Mouse (Mus musculus) limb, embryonic 12.5 days (tissue): ENCODE measurements at regions not wholly inside any gene's neighbourhood (a gene's known extent, or its start where the extent isn't known, plus 50 kb on each side); places are given as distances from the start of the nearest gene placed in this dataset.
"Not testable (repeated sequence)": the region's sequence is repeated elsewhere in the genome, so short reads cannot be mapped to it uniquely, and the experiment has no call there.

Source experiments
- ATAC-seq: fragments of 200-750 bp; cut with Nextera tagmentation; 2 replicates; pipeline ENCODE4 v1.8.0; 2017; ENCODE audit warnings: low read depth, moderate TSS enrichment; ENCODE audit not compliant: insufficient number of reproducible peaks, insufficient read depth, low FRiP score, low TSS enrichment
- H3K27ac ChIP-seq: fragments of 300-500 bp; sonication (generic); 2 replicates; pipeline ENCODE4 v1.5.1; 2016; ENCODE audit warnings: mild to moderate bottlenecking, moderate library complexity
- H3K27me3 ChIP-seq: fragments of 300-500 bp; sonication (generic); 2 replicates; pipeline ENCODE4 v1.6.1; 2016; ENCODE audit warnings: mild to moderate bottlenecking, moderate library complexity
- H3K36me3 ChIP-seq: fragments of 300-500 bp; sonication (generic); 2 replicates; pipeline ENCODE4 v1.6.1; 2016; ENCODE audit warnings: mild to moderate bottlenecking, moderate library complexity
- H3K4me1 ChIP-seq: fragments of 300-500 bp; sonication (generic); replicated peaks from 2 replicates; pipeline ENCODE4 v1.6.1; 2016
- H3K4me2 ChIP-seq: fragments of 300-500 bp; sonication (generic); 2 replicates; pipeline ENCODE4 v1.6.1; 2016; ENCODE audit warnings: mild to moderate bottlenecking, moderate library complexity
- H3K4me3 ChIP-seq: fragments of 300-500 bp; sonication (generic); replicated peaks from 2 replicates; pipeline ENCODE4 v1.5.1; 2016; ENCODE audit warnings: mild to moderate bottlenecking
- H3K9ac ChIP-seq: fragments of 300-500 bp; sonication (generic); replicated peaks from 2 replicates; pipeline ENCODE4 v1.6.1; 2016; ENCODE audit warnings: mild to moderate bottlenecking, moderate library complexity
- H3K9me3 ChIP-seq: fragments of 300-500 bp; sonication (generic); 2 replicates; pipeline ENCODE4 v1.6.1; 2016; ENCODE audit warnings: mild to moderate bottlenecking, moderate library complexity
- WGBS: fragments of 180-500 bp; shearing (Covaris S2); methylation state at CpG from one replicate; pipeline ENCODE4 v1.1.7; 2016; 5-methylcytosine and 5-hydroxymethylcytosine counted together

DNA sequence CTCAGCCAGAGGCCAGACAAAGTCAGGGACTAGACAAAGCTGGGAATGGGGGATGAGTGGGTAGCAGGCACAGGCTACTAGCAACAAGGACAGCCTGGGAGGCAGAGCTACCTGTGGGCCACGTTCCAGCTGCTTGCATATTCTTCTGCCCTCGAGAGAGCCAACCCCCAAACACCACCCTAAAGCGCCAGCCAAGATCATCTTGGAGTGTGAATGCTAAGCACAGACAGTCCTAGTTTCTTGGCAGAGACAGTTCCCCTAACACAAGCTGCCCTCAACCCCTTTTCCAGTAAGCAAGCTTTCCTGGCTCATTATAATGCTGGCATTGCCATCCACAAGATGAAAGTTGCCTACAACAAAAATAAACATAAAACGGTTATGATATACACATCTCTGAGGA is 336.8 kb upstream of the Gm6657 start:
- H3K4me1 ChIP-seq, result peaks cover 26% of the 10 kb centered on the region
- no peak overlapping the region for H3K4me2 ChIP-seq
- ATAC-seq, result no peak
- no peak overlapping the region for H3K27ac ChIP-seq
- 84% methylated on average over 4 of the region's 4 CpGs for WGBS
- H3K27me3 ChIP-seq, result no peaks in the 10 kb centered on the region; the same call in 1 of the 2 replicates
- no peak overlapping the region for H3K4me3 ChIP-seq
- H3K9ac ChIP-seq, result no peak overlapping the region
- no peaks in the 10 kb centered on the region for H3K36me3 ChIP-seq
- no peaks in the 10 kb centered on the region for H3K9me3 ChIP-seq

DNA sequence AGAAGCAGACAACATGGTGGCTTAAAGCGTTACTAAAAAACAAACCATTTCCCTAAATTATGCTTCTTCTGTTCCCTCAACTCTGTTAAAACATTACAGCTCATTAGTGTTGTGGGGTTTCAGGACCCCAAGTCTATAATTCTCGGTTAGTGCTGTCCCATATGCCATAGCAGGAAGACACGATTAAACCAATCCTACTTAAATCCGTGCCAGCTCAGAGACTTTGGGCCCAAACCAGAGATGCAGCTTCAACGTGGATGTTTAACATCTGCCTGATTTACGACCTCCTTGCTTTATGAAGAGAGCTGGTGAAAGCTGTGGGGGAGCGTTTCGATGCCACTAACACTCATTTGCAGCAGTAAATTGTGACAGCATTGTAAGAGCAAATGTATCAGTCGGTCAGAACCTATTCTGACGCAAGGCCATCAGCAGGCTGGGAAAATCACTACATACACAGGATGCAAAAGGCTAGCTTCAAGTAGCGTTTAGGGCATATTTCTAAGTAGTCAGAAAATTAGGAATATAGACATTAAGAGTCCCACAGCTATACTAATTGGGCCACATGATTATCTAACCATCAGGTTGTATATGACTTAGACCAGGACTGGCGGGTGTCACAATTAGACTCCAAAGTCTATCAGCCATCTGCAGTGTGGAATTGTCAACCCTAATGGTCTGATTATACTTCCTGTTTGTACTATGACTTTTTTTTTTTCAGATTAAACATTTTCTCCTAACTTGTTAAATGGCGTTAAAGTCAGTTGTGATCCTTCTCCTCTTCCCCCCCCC is 333.1 kb upstream of the Gm6657 start:
- Histone ChIP-seq H3K36me3 (no peaks in the 10 kb centered on the region), H3K9ac (no peak overlapping the region), H3K27ac (no peak overlapping the region), H3K4me3 (no peak overlapping the region), H3K9me3 (no peaks in the 10 kb centered on the region), H3K4me2 (no peak overlapping the region), H3K27me3 (no peaks in the 10 kb centered on the region; the same call in 1 of the 2 replicates), H3K4me1 (peaks cover 7% of the 10 kb centered on the region; the same call in 1 of the 2 replicates)
- no peak for ATAC-seq
- WGBS, result 29% methylated on average over 13 of the region's 13 CpGs

DNA sequence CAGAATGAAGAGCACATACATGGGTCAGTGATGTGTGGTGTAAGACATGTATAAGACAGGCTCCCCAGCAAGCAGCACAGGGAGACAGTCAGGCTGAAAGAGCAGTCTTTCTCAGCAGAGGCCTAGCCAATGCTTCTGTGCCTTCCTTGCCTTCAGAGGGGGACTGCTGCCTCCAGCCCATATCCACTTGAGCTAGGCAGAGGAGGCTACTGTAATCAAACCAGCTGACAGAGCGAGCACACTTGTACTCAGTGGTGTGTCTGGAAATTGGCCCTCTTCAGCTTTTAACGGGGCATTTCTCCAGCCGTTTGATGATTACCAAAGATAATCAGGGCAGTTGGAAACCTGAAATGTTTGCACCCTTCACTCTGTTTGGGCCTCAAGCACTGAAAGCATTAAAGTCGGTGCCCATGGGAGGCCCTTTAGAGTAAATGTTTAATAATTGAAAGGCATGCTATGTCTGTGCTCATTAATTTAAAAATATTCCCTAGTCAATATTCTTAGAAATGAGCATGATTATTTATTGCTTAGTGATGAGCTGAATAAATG is 326.0 kb upstream of the Gm6657 start:
- H3K4me1 ChIP-seq, result no peaks in the 10 kb centered on the region
- H3K4me2 ChIP-seq, result no peak overlapping the region
- no peak for ATAC-seq
- 58% methylated on average over 4 of the region's 4 CpGs for WGBS
- no peaks in the 10 kb centered on the region for H3K36me3 ChIP-seq
- no peak overlapping the region for H3K9ac ChIP-seq
- no peak overlapping the region for H3K4me3 ChIP-seq
- H3K27me3 ChIP-seq, result no peaks in the 10 kb centered on the region
- H3K27ac ChIP-seq, result no peak overlapping the region
- H3K9me3 ChIP-seq, result no peaks in the 10 kb centered on the region

DNA sequence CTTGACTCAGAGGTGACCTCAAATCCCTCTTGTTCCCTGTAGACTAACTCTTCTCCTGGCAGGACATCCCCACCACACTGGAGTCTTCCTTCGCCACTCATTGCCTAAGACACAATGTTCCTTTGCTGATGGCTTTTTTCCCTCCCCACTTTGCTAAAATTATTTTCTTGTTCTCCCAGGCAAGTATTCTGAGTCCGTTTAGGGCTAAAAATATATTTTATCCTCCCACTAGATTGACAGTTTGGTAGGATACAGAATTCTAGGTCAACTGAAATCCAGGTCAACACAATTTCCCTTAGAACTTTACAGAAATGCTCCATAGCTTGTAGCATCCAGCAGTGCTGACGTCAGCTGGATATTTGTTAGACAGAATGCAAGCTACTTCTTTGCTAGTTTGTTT is 324.7 kb upstream of the Gm6657 start:
- Histone ChIP-seq H3K9me3 (no peaks in the 10 kb centered on the region), H3K27me3 (no peaks in the 10 kb centered on the region), H3K9ac (no peak overlapping the region), H3K36me3 (no peaks in the 10 kb centered on the region), H3K27ac (no peak overlapping the region), H3K4me1 (no peaks in the 10 kb centered on the region), H3K4me2 (no peak overlapping the region), H3K4me3 (no peak overlapping the region)
- no peak for ATAC-seq
- WGBS, result 83% methylated on average over 3 of the region's 3 CpGs

DNA sequence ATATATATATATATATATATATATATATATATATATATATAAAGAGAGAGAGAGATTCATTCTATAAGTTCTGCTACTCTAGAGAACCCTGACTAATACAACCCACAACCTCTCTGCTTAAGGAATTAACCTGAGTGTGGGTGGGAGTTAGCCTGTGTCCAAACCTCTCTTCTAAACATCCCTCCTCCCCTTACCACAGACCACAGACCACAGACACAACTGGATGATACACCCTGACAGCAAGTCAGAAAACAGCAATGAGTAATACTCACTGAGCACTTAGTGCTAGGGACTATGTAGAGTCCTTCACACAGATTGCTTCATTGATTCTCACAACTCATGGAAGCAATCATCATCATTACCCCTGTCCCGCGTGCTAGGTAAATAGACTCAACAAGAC is 306.7 kb upstream of the Gm6657 start:
- Histone ChIP-seq H3K4me1 (no peaks in the 10 kb centered on the region), H3K9me3 (no peaks in the 10 kb centered on the region), H3K36me3 (no peaks in the 10 kb centered on the region), H3K9ac (no peak overlapping the region), H3K4me3 (no peak overlapping the region), H3K27me3 (no peaks in the 10 kb centered on the region), H3K4me2 (no peak overlapping the region), H3K27ac (no peak overlapping the region)
- 84% methylated on average over 2 of the region's 2 CpGs for WGBS
- no peak for ATAC-seq

DNA sequence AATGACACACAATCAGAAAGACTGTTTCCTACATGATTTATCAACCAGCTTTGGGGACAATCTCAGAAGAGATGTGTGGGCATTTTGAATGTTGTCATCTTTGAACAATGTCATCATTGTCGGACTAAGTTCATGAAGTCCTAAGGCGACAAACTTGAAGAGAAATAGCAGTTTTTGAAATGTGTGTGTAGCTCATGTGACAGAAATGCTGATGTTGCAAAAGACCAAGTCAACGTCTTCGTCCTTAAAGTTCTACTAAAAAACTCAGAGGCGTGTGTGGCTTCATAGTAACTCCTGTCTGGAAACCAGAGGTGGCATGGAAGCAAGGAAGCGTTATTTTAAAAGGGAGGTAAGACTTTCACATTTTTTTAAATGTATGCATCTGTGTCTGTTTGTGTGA is 302.6 kb upstream of the Gm6657 start:
- no peak overlapping the region for H3K4me3 ChIP-seq
- no peak overlapping the region for H3K27ac ChIP-seq
- no peaks in the 10 kb centered on the region for H3K4me1 ChIP-seq
- H3K9me3 ChIP-seq, result no peaks in the 10 kb centered on the region
- H3K27me3 ChIP-seq, result no peaks in the 10 kb centered on the region
- no peak overlapping the region for H3K9ac ChIP-seq
- H3K4me2 ChIP-seq, result no peak overlapping the region
- 93% methylated on average over 6 of the region's 6 CpGs for WGBS
- no peaks in the 10 kb centered on the region for H3K36me3 ChIP-seq
- no peak for ATAC-seq

DNA sequence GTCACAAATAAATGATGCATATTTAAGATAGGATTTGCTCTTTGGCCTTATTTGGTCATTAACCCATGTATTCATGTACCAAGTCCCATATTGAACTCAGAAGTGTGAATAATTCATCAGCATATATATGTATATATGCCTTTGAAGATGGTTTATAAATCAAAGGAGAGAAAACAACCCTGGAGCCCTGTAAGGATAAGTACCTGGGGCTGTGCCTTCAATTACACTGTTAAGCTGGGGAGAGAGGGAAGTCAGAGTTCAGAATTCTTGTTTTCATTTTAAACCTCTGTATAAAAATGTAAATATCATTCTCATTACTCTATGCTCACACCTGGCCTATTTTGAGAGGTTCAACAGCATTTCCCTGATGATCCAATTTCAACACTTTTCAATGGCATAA is 299.8 kb upstream of the Gm6657 start:
- no peak overlapping the region for H3K4me3 ChIP-seq
- no peaks in the 10 kb centered on the region for H3K9me3 ChIP-seq
- ATAC-seq, result no peak
- H3K27me3 ChIP-seq, result no peaks in the 10 kb centered on the region
- H3K27ac ChIP-seq, result no peak overlapping the region
- no peak overlapping the region for H3K9ac ChIP-seq
- no peaks in the 10 kb centered on the region for H3K36me3 ChIP-seq
- no peak overlapping the region for H3K4me2 ChIP-seq
- H3K4me1 ChIP-seq, result no peaks in the 10 kb centered on the region

DNA sequence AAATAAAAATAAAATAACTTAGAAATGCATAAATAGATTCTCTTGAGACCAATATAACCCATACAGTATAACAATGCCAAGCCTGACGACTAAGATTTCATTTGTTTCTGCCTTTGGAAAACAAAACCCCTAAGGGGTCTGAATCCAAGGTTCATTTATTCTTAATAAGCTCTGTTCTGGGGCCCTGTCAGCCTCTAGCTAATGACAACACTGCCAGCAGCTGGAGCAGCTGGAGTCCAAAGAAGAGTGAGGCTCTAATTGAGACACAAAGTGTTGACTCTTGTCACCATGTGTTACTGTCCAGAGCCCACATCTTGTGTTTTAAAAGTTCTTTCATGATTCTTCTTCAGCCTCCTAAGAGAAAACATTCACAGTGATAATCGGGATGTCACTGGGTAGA is 298.5 kb upstream of the Gm6657 start:
- Histone ChIP-seq H3K36me3 (no peaks in the 10 kb centered on the region), H3K9ac (no peak overlapping the region), H3K9me3 (no peaks in the 10 kb centered on the region), H3K4me3 (no peak overlapping the region), H3K4me1 (no peaks in the 10 kb centered on the region), H3K27me3 (no peaks in the 10 kb centered on the region), H3K27ac (no peak overlapping the region), H3K4me2 (no peak overlapping the region)
- ATAC-seq, result no peak
- WGBS, result 47% methylated on average over 2 of the region's 2 CpGs

DNA sequence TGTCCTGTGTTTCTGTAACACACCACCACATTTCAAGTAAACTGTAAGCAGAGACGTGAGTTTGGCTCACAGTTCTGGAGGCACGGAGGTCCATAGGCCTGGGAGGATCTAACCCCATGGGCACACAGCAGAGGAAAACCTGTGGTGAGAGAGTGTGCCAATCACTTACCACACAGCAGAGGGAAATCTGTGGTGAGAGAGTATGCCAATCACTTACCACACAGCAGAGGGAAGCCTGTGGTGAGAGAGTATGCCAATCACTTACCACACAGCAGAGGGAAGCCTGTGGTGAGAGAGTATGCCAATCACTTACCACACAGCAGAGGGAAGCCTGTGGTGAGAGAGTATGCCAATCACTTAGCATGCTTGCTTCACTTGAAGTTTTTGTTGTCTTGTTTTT is 295.1 kb upstream of the Gm6657 start:
- H3K4me3 ChIP-seq, H3K9me3 ChIP-seq, ATAC-seq, H3K9ac ChIP-seq, H3K36me3 ChIP-seq, H3K4me1 ChIP-seq, H3K27me3 ChIP-seq, H3K4me2 ChIP-seq, H3K27ac ChIP-seq: not testable (repeated sequence)
- 81% methylated on average over 2 of the region's 2 CpGs for WGBS

DNA sequence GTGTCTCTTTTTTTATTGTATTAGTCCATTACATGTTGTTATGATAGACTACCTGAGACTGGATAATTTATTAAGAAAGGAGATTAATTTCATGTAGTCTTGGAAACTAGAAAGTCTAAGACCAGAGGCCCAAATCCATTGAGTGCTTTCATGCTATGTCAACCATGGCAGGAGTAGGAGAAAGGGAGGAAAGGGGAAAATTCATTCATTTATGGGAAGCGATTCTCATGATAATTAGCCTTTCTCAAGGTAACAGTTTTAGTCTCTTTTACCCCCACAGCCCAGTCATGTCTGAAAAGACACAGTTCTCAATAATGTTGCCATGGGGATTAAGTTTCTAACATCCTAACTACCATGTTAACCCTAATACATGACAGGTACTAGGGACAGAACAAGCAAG is 292.8 kb upstream of the Gm6657 start:
- H3K9me3 ChIP-seq, result no peaks in the 10 kb centered on the region
- H3K27ac ChIP-seq, result no peak overlapping the region
- H3K9ac ChIP-seq, result no peak overlapping the region
- H3K27me3 ChIP-seq, result no peaks in the 10 kb centered on the region
- no peaks in the 10 kb centered on the region for H3K4me1 ChIP-seq
- no peak overlapping the region for H3K4me3 ChIP-seq
- no peaks in the 10 kb centered on the region for H3K36me3 ChIP-seq
- no peak for ATAC-seq
- H3K4me2 ChIP-seq, result no peak overlapping the region
- WGBS, result 87% methylated on average over 1 of the region's 1 CpGs

DNA sequence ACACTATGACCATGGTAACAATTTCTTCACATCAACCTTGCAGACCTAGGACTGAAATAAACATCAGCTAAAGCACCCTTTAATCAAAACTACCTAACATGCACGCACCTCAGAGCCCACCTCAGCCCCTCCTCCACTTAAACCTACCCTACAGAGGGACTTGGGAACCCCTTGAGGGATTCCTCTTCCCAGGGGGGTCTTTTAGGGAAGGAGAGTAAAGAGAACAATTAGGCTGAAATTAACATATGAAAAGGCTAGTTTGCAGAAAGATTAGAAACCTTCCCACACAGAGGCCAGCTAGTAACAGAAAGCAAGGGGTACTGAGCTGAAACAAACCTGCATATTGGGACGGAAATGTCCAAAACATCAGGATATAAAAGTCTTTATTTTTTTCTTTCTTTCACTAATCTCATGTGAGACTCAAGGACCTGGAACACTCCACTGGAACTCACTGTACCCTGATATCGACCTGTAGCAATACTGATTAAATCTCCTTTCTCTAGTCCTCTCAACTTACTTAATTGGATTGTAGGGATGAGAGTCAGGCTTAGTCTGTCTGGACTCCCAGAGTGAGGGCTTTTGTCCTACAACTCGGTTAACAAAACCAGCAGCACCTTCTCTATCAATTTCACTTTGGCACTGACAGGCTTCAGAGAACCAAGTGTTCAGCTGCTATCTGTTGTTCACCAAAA is 281.0 kb upstream of the Gm6657 start:
- H3K4me1 ChIP-seq, result no peaks in the 10 kb centered on the region
- no peak for ATAC-seq
- no peaks in the 10 kb centered on the region for H3K9me3 ChIP-seq
- no peak overlapping the region for H3K9ac ChIP-seq
- H3K27ac ChIP-seq, result no peak overlapping the region
- H3K27me3 ChIP-seq, result no peaks in the 10 kb centered on the region
- H3K4me2 ChIP-seq, result no peak overlapping the region
- 37% methylated on average over 4 of the region's 4 CpGs for WGBS
- no peaks in the 10 kb centered on the region for H3K36me3 ChIP-seq
- no peak overlapping the region for H3K4me3 ChIP-seq
